Mouse (Mus musculus) frontal cortex, postnatal 10 days (tissue): ENCODE measurements around the gene Myt1.
A peak's percentile ranks its signal among the peaks of the same experiment; 100 is the strongest.
"Not testable (repeated sequence)": the region's sequence is repeated elsewhere in the genome, so short reads cannot be mapped to it uniquely, and the experiment has no call there.

Experiments
- DNase-seq, 2 experiments: peaks; one replicate each; pipeline ENCODE4 v3.0.0; 2022; ENCODE audit warnings: low spot score in 2 of 2, mixed read lengths in 1 of 2

Gene Myt1

GRCm38 (mm10) chr2:181777715-181778114 is 14.6 kb downstream of the Myt1 start:
- DNase-seq = no peak

DNA sequence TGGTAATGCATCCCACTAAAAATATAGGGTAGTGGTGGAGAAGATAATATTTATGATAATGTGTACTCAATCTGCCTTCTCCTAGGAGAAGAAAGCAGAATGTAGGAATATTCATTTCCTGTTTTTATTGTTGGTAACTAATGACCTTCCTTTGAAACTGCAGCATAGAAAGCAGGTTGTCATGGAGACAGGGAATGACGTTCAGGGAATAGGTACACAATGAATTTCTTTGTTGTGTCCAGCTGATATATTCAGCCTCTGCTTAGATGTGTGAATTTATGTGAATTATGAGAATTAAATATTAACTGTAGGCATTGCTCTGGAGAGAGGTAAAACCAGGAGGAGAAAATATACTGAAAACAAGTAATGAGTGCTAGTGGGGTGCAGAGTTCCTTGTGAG is 18.3 kb downstream of the Myt1 start:
- no peak for DNase-seq

DNA sequence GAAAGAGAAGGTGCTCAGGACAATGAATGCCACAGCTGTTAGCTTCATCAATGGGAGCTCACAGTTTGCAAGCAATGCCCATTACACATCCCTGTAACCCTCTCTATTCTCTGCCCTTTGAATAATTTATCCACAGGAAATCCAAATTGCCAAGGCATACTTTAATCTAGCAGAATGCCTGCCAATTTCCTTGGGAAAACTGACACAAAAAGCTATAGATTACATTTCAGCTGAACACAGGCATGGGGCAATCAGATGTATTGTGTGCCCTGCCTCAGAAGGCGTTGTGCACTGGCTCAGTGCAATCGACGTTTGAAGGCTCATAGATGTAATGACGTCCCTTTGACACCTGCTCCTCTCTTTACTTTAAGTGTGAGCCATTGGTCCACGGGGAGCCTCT is 24.7 kb downstream of the Myt1 start:
- DNase-seq = no peak

GRCm38 (mm10) chr2:181789396-181789795 is 26.3 kb downstream of the Myt1 start:
- DNase-seq = no peak

DNA sequence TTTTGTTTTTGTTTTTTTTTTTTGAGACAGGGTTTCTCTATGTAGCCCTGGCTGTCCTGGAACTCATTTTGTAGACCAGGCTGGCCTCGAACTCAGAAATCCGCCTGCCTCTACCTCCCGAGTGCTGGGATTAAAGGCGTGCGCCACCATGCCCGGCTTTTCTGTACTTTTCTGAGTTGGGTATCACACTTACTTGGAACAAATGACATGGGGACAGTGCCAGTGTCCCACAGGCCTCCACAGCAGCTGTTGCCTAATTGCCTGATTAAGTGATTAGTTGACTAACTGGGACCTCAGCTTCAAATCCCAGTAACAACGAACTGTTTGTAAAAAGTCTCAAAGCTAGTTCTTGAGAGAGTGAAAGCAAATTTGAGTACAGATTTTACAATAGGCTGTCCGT is 30.1 kb downstream of the Myt1 start:
- not testable (repeated sequence) for DNase-seq

DNA sequence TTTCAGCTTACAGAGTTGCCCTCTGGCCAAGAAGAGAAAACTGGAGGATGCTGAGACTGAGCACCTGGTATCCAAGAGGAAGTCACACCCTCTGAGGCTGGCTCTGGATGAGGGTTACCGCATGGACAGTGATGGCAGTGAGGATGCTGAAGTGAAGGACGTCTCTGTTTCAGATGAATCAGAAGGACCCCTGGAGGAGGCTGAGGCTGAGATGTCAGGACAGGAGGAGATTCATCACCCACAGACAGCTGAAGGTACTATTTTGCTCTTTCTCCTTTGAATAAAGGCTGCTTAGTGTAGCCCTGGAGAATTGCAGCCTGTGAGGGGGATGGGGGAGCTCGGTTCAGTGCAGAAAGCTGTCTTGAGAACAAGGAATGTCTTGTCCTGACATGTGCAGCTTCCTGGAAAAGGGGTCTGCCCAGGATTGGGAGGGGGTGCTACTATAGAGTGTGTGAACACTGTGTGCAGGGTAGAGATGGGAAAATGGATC is 32.6 kb downstream of the Myt1 start:
- peak; percentile 18 to 59 for DNase-seq

DNA sequence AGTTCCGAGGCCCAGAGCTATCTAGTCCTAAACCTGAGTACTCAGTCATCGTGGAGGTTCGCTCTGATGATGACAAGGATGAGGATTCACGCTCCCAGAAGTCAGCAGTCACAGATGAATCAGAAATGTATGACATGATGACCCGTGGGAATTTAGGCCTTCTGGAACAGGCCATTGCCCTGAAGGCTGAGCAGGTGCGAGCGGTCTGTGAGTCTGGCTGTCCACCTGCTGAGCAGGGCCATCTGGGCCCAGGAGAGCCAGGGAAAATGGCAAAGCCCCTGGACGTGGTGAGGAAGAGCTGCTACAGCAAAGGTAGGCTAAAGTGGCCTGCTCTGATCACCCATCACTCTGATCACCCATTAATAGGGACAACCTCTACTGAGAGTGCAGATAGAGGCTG is 34.5 kb downstream of the Myt1 start:
- DNase-seq = no peak

- DNase-seq = no peak
Observed at GRCm38 (mm10) chr2:181829032-181829650, 66.0 kb downstream of the Myt1 start.

GRCm38 (mm10) chr2:181832745-181833144 is 69.6 kb downstream of the Myt1 start:
- DNase-seq = no peak

DNA sequence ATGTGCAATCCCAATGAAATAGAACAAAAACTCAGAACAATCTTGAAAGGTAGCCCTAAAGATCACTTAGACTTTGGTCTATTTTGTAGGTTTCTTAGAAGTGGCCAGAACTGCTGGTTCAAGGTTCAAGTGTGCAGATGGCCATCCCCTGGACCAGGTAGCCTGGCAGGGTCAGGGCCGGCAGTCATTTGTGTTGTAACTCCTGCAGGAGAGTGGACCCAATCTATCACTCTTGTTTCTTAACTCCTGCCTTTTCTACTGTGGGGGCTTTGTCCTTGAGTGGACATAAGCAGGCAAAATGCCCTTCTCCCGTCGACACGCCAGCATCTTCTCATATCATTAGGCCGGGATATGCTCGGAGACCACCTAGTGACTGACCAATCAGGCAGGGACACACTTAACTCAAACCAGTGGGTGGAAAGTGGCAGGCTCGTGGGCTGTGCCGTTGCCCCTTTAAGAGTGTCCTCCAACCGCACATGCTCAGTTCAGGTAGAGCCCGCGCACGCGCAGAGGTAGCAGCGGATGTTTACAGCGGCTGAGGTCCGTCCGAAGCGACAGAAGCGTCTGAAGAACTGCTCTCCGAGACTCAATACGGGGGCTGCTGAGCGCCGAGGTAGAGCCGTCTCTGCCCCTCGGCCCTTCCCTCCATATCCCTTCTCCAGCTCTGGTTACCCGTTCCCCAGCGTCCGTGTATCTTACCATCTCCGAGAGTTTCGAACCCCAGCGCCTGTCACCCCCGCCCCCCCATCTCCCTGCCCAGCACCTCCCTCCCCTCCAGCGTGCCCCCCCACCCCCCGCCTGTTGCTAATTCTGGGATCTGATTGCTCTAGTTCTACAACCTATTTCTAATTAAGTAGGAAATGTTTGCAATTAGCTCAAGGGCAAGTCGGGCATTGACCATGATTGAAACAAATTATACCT is 74.5 kb downstream of the Myt1 start, which contains the start of gene Pcmtd2:
Gene Pcmtd2 (plus strand): TSS at position 483 of the 921 bp plus-strand sequence.
- peak; percentile 87 to 88 for DNase-seq

DNA sequence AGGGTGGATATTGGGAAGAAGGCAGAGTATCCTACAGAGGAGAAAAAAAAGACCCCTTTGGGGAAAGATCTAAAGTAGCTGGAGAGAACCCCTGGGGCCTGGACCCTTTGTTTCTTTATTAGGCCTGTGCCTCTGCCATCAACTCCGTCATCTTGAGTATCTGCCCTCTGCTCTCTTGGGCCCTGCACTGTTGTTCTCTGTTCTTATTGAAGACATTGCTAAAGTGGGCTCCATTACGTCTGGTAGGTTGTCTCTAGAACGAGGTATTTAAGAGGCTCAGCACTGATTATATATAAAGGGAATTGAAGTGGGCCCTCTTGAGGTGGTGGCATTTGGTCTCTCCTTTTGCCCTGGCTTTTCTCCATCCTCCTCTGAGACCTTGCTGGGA is 75.2 kb downstream of the Myt1 start:
- DNase-seq = no peak

- DNase-seq = no peak
Observed at GRCm38 (mm10) chr2:181845709-181846394, 82.7 kb downstream of the Myt1 start.

DNA sequence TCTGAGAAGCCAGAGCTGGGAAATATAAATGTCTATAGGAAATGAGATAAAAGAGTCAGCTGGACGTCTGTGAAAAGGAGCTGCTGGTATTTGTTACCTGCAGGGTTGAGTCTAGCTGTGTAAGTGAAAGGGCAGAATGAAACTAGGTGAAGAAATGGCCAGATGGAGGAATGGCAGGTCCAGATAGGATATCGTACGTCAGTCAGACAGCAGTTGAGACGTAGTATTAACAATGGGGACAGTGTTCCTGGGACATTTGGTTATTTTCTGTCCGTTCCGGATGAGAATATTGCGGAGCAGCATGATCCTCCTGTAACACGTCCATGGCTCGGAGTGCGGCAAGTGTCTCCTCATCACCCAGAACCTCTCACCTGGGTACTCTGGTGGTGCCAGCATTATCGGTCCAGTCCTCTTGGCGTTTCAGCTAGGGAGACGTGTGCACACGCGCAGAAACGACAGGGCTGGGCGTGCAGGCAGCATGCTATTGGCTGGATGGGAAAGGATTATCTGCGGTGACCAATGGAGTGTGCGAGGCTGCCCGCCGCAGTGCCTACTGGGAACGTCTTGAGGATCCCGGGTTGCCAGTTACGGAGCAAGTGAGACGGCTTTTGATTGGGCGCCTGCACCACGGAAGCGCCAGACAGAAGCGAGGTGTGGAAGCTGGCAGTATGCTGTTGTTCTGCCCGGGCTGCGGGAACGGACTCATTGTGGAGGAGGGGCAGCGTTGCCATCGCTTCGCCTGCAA is 100.8 kb downstream of the Myt1 start, which contains the start of gene Polr3k:
Gene Polr3k (plus strand): TSS at position 547 of the 745 bp plus-strand sequence.
- DNase-seq = peak; percentile 95

DNA sequence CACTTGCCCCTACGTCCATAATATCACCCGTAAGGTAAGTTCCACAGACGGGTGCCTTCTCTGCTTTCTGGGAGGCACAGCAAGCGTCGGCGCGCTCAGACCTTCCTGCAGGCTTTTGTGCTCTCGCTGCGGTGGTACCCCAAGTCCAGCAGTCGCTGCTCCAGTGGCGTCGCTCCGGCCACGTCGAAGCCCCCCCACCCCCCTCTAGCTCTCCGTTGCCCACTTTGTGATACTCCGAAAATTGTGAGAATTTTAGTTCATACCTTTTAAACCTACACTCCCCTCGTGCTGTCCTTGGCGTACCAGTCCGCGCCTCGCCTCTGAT is 101.4 kb downstream of the Myt1 start:
- no peak for DNase-seq

DNA sequence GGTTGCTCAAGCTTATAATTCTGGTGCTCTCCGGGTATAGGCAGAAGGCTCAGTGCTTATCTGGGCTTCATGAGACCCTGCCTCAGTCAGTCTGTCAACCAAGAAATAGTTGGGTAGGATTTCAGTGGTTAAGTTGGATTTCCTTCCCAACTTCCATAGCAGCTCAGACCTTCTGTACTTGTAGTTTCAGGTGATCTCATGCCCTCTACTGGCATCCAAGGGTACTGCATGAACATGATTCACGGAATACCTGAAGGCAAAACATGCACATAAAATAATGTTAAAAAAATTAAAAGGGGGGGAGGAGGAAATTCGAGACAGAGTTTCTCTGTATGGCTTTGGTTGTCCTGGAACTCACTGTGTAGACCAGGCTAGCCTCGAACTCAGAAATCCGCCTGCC is 103.8 kb downstream of the Myt1 start:
- peak; percentile 33 to 68 for DNase-seq

- no peak for DNase-seq
Observed at GRCm38 (mm10) chr2:181871039-181871438, 107.9 kb downstream of the Myt1 start.
